Mouse (Mus musculus) spleen, adult 2 months (tissue): ENCODE data around the gene Lrrc1. TPM values are rescaled to one million over a fixed set of nuclear protein-coding genes. Genes with fewer than 3 reads are reported as not detected.
A peak's percentile ranks its signal among the peaks of the same experiment; 100 is the strongest.

Experiments used
- DNase-seq, 2 experiments: peaks; one replicate each; pipeline versions ENCODE4 v3.0.0 to v3.0.0-alpha.2; 2012 to 2021; ENCODE audit warnings: low spot score in 2 of 2, low read depth in 1 of 2
- H3K27ac ChIP-seq: fragments of 200-500 bp; 2 replicates; pipeline ENCODE4 v1.5.1; 2012; ENCODE audit warnings: low read length, inconsistent platforms; ENCODE audit not compliant: insufficient read depth
- H3K27me3 ChIP-seq: fragments of 200-500 bp; 2 replicates; pipeline ENCODE4 v1.6.1; 2012; ENCODE audit warnings: mild to moderate bottlenecking, moderate library complexity, low read length, inconsistent platforms; ENCODE audit not compliant: control insufficient read depth, insufficient read depth
- H3K36me3 ChIP-seq: fragments of 200-500 bp; 2 replicates; pipeline ENCODE4 v1.6.1; 2012; ENCODE audit warnings: mild to moderate bottlenecking, low read length, inconsistent platforms; ENCODE audit not compliant: control insufficient read depth, insufficient read depth
- H3K4me1 ChIP-seq: fragments of 200-500 bp; 2 replicates; pipeline ENCODE4 v1.6.1; 2011; ENCODE audit warnings: inconsistent platforms; ENCODE audit not compliant: control insufficient read depth, insufficient read depth, insufficient read length
- H3K4me3 ChIP-seq: fragments of 200-500 bp; 2 replicates; pipeline ENCODE4 v1.5.1; 2011; ENCODE audit warnings: mild to moderate bottlenecking, inconsistent platforms; ENCODE audit not compliant: insufficient read depth, insufficient read length; ENCODE audit errors: extremely low read depth
- CTCF ChIP-seq: fragments of 200-500 bp; IDR thresholded peaks from 2 replicates; pipeline ENCODE4 v1.5.1; 2011; ENCODE audit warnings: mild to moderate bottlenecking, inconsistent platforms; ENCODE audit not compliant: insufficient read depth, insufficient read length, insufficient replicate concordance; ENCODE audit errors: extremely low read depth
- POLR2A ChIP-seq: fragments of 200-500 bp; IDR thresholded peaks from 2 replicates; pipeline ENCODE4 v1.6.1; 2011; ENCODE audit warnings: low read depth, low read length, inconsistent platforms
- WGBS: fragments of 180-500 bp; shearing (Covaris S2); methylation state at CpG from one replicate; pipeline ENCODE4 v1.1.7; 2018; 5-methylcytosine and 5-hydroxymethylcytosine counted together
- polyA plus RNA-seq: library from polyadenylated mRNA; depleted of rRNA; stranded (reverse); fragments of >200 nt; gene quantifications from 2 replicates; pipeline ENCODE4 v1.2.3, GENCODE M21; 2012

Lrrc1 gene
- polyA plus RNA-seq, 1 experiment: 12.7 TPM

GRCm38 (mm10) chr9:77546010-77546409, 1.3 kb upstream of the Lrrc1 start:
- H3K4me1 ChIP-seq: peaks cover 4% of the 10 kb centered on the region
- H3K4me3 ChIP-seq: no peak overlapping the region
- no peak for TF ChIP-seq POLR2A
- TF ChIP-seq CTCF: no peak
- no peak overlapping the region for H3K27ac ChIP-seq
- H3K27me3 ChIP-seq: peaks cover 2% of the 10 kb centered on the region; the same call in 1 of the 2 replicates
- no peak for DNase-seq
- 91% methylated on average over 3 of the region's 3 CpGs for WGBS
- no peaks in the 10 kb centered on the region for H3K36me3 ChIP-seq

GRCm38 (mm10) chr9:77545068-77545421, 375 bp upstream of the Lrrc1 start:
- TF ChIP-seq POLR2A (no peak), CTCF (no peak)
- Histone ChIP-seq H3K27me3 (peaks cover 2% of the 10 kb centered on the region; the same call in 1 of the 2 replicates), H3K4me1 (peaks cover 4% of the 10 kb centered on the region), H3K27ac (peak overlapping the region; percentile 79), H3K4me3 (peak overlapping the region; percentile 99), H3K36me3 (no peaks in the 10 kb centered on the region)
- 1% methylated on average over 17 of the region's 17 CpGs for WGBS
- DNase-seq: no peak

- peak in 1 of 2 experiments; percentile 42 for DNase-seq
- TF ChIP-seq POLR2A: no peak
- no peak for TF ChIP-seq CTCF
- H3K36me3 ChIP-seq: no peaks in the 10 kb centered on the region
- WGBS: 4% methylated on average over 40 of the region's 40 CpGs
- H3K27ac ChIP-seq: no peak overlapping the region
- H3K4me3 ChIP-seq: peak overlapping the region; percentile 99
- peaks cover 4% of the 10 kb centered on the region for H3K4me1 ChIP-seq
- H3K27me3 ChIP-seq: peaks cover 2% of the 10 kb centered on the region; the same call in 1 of the 2 replicates
Observed at GRCm38 (mm10) chr9:77543351-77544321, 1.0 kb downstream of the Lrrc1 start.

- Histone ChIP-seq H3K27ac (no peak overlapping the region), H3K4me1 (peaks cover 4% of the 10 kb centered on the region), H3K27me3 (peaks cover 2% of the 10 kb centered on the region; the same call in 1 of the 2 replicates), H3K36me3 (no peaks in the 10 kb centered on the region), H3K4me3 (no peak overlapping the region)
- no peak for TF ChIP-seq CTCF
- TF ChIP-seq POLR2A: no peak
- DNase-seq: no peak
- WGBS: 91% methylated on average over 7 of the region's 7 CpGs
Observed at GRCm38 (mm10) chr9:77541556-77541955, 3.1 kb downstream of the Lrrc1 start.

GRCm38 (mm10) chr9:77539232-77539631, 5.4 kb downstream of the Lrrc1 start:
- no peak for DNase-seq
- WGBS: 85% methylated on average over 9 of the region's 9 CpGs

GRCm38 (mm10) chr9:77537357-77537756, 7.3 kb downstream of the Lrrc1 start:
- WGBS: 72% methylated on average over 10 of the region's 10 CpGs
- H3K36me3 ChIP-seq: no peaks in the 10 kb centered on the region
- H3K27me3 ChIP-seq: no peaks in the 10 kb centered on the region
- no peak for TF ChIP-seq CTCF
- no peak for TF ChIP-seq POLR2A
- no peak for DNase-seq
- no peak overlapping the region for H3K27ac ChIP-seq
- H3K4me1 ChIP-seq: no peaks in the 10 kb centered on the region; the same call in 1 of the 2 replicates
- no peak overlapping the region for H3K4me3 ChIP-seq

More at GRCm38 (mm10) chr9:77539232-77539631, 5.4 kb downstream of the Lrrc1 start:
- TF ChIP-seq POLR2A: no peak
- no peak for TF ChIP-seq CTCF
- no peak overlapping the region for H3K4me3 ChIP-seq
- no peaks in the 10 kb centered on the region for H3K27me3 ChIP-seq
- no peaks in the 10 kb centered on the region; the same call in 1 of the 2 replicates for H3K4me1 ChIP-seq
- no peaks in the 10 kb centered on the region for H3K36me3 ChIP-seq
- H3K27ac ChIP-seq: no peak overlapping the region

GRCm38 (mm10) chr9:77536832-77537231, 7.8 kb downstream of the Lrrc1 start:
- DNase-seq: no peak
- Histone ChIP-seq H3K27me3 (no peaks in the 10 kb centered on the region), H3K4me1 (no peaks in the 10 kb centered on the region; the same call in 1 of the 2 replicates), H3K27ac (no peak overlapping the region), H3K4me3 (no peak overlapping the region), H3K36me3 (no peaks in the 10 kb centered on the region)
- WGBS: 88% methylated on average over 7 of the region's 7 CpGs
- TF ChIP-seq POLR2A (no peak), CTCF (no peak)
